Mouse (Mus musculus) megakaryocyte, embryonic 14.5 days (primary cell): ENCODE results near the gene Lingo1.

ENCODE experiments used
- FLI1 ChIP-seq: IDR thresholded peaks from 2 replicates; pipeline ENCODE4 v1.6.1; 2012; ENCODE audit warnings: low read length, inconsistent platforms, mixed read lengths
- GATA1 ChIP-seq: IDR thresholded peaks from 3 replicates; pipeline ENCODE4 v1.6.1; 2012; ENCODE audit warnings: mixed read lengths, low read length, inconsistent platforms, borderline replicate concordance

DNA sequence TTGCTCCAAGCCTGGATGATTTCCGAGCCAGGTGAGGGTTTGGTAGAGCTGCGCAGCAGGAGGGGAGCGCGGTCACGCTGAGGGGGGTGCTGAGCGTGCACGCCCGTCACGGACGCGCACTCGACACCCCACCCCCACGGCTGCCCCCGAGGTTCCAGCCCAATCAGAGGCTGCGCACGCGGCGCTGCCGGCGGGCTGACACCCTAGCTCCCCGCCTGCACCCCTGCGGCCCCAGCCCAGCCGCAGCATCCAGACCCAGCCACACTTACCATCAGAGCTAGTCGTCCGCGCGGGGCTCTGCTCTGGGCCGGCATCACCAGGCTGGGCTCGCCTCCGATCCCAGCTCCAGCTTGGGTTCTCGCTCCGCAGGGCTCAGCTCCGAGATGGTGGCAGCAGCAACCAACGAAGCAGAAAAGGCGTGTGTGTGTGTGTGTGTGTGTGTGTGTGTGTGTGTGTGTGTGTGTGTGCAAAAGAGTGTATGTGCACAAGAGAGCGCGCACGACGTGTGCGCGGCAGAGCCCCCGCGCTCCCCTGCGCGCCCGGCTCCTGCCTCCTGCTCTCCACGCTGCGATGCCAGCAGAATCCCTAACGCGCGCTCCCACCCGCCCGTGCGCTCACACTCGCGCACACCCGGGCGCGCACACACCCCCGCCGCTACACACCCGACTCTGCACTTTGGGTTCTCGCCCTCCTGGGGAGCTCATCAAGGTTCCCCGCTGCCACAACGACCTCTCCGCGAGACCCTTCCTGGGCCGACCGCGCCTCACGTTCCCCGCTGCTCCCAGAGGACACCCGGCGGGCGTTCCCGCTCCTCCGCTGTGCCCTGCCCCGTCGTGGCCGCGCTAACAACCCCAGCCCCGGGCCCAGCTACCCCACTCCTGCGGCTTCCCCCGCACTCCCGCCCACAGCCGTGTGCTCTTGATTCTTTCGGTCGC, at the start of gene Lingo1:
- TF ChIP-seq GATA1 (no peak), FLI1 (no peak)
